Mouse (Mus musculus) limb, embryonic 15.5 days (tissue): Measurements from ENCODE around the gene Vegfa. TPM values are rescaled to one million over a fixed set of nuclear protein-coding genes. Genes with fewer than 3 reads are reported as not detected.
"Not testable (repeated sequence)": the region's sequence is repeated elsewhere in the genome, so short reads cannot be mapped to it uniquely, and the experiment has no call there.

Experiments
- ATAC-seq: fragments of 200-750 bp; cut with Nextera tagmentation; 2 replicates; pipeline ENCODE4 v1.8.0; 2017; ENCODE audit warnings: low read depth, moderate TSS enrichment; ENCODE audit not compliant: insufficient number of reproducible peaks, low FRiP score, low TSS enrichment
- H3K27ac ChIP-seq: fragments of 300-500 bp; sonication (generic); 2 replicates; pipeline ENCODE4 v1.5.1; 2015; ENCODE audit warnings: moderate library complexity, mild to moderate bottlenecking, inconsistent platforms
- H3K27me3 ChIP-seq: fragments of 300-500 bp; sonication (generic); 2 replicates; pipeline ENCODE4 v1.6.1; 2015; ENCODE audit warnings: inconsistent platforms
- H3K36me3 ChIP-seq: fragments of 300-500 bp; sonication (generic); 2 replicates; pipeline ENCODE4 v1.6.1; 2015; ENCODE audit warnings: inconsistent platforms
- H3K4me1 ChIP-seq: fragments of 300-500 bp; sonication (generic); 2 replicates; pipeline ENCODE4 v1.6.1; 2015; ENCODE audit warnings: inconsistent platforms
- H3K4me2 ChIP-seq: fragments of 300-500 bp; sonication (generic); 2 replicates; pipeline ENCODE4 v1.6.1; 2015; ENCODE audit warnings: mild to moderate bottlenecking, inconsistent platforms
- H3K4me3 ChIP-seq: fragments of 300-500 bp; sonication (generic); 2 replicates; pipeline ENCODE4 v1.5.1; 2015; ENCODE audit warnings: mild to moderate bottlenecking, inconsistent platforms
- H3K9ac ChIP-seq: fragments of 300-500 bp; sonication (generic); 2 replicates; pipeline ENCODE4 v1.6.1; 2015; ENCODE audit warnings: inconsistent platforms
- H3K9me3 ChIP-seq: fragments of 300-500 bp; sonication (generic); 2 replicates; pipeline ENCODE4 v1.6.1; 2016; ENCODE audit warnings: inconsistent platforms
- WGBS: fragments of 180-500 bp; shearing (Covaris S2); methylation state at CpG from one replicate; pipeline ENCODE4 v1.1.7; 2015; 5-methylcytosine and 5-hydroxymethylcytosine counted together
- polyA plus RNA-seq: library from polyadenylated mRNA; unstranded; fragments of >200 nt; fragmentation: Nextera tagmentation; extraction: Ambion mirVana; gene quantifications from 2 replicates; pipeline ENCODE4 v1.2.1, GENCODE M21; 2015

Vegfa gene
- polyA plus RNA-seq, 1 experiment from 2014 or later: 5.0 TPM

DNA sequence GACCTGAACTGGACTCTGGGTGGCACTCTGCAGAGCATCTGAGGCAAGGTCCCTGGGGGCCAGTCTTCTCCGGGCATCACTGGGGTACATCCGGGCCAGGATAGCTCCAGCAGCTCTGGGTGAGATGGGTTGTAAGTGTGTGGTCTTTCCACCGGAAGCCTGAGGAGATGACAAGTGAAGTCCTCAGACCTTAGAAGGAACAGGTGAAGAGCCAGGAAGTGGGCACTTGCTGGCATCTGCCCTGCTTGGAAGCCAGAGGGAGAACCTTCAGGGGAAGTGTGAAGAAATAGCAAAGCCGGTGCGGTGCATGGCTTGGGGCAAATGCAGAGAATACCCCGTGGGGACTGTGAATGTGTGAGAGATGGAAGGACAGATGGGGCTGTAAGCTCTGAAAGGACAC lies 21.7 kb downstream of the Vegfa start:
- 78% methylated on average over 6 of the region's 6 CpGs for WGBS
- Histone ChIP-seq H3K27ac (no peak overlapping the region), H3K4me3 (no peak overlapping the region), H3K4me1 (no peaks in the 10 kb centered on the region), H3K4me2 (no peak overlapping the region), H3K9me3 (no peaks in the 10 kb centered on the region), H3K36me3 (peaks cover 5% of the 10 kb centered on the region), H3K9ac (no peak overlapping the region), H3K27me3 (no peaks in the 10 kb centered on the region)
- ATAC-seq: no peak

DNA sequence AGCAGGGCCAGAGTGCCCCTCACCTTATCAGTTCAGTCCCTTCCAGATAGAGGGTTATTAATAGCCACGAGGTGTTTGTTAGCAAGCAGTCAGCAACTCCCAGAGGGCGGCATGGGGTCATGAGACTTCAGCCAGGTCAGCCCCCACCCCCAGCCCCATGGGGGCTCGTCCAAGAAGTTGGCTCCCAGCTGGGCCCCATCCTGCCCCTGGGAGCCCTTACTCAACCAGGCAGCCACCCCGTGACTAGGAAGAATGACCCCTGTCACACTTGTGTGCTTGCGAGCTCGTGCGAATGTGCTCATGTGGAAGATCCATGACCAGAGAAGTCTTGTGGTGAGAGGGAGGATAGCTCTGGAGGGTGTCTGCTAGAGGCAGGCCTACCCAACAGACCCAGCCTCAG lies 23.0 kb downstream of the Vegfa start:
- Histone ChIP-seq H3K4me2 (no peak overlapping the region), H3K4me3 (no peak overlapping the region), H3K27ac (no peak overlapping the region), H3K9me3 (no peaks in the 10 kb centered on the region), H3K9ac (no peak overlapping the region), H3K4me1 (no peaks in the 10 kb centered on the region), H3K27me3 (no peaks in the 10 kb centered on the region), H3K36me3 (no peaks in the 10 kb centered on the region)
- ATAC-seq: no peak
- WGBS: 53% methylated on average over 7 of the region's 7 CpGs

DNA sequence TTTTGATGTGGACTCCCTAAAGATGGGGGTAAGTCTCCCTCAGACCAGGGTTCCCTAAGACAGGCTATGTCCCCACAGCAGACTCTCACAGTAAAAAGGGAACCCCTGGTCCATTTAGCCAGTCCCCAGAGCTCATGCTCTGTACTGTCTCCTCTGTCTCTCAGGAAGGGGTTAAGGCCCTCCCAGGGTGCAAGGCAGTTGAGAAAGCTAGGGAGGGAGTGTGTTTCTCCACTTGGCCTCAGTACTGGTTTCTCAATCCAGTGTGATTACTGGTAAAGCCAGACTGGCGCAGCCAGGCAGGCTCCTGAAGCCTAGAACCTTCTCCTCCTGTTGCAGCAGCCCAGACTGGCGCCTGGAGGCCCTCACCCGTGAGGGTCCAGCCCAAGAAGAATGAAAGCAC lies 26.7 kb downstream of the Vegfa start:
- no peaks in the 10 kb centered on the region for H3K36me3 ChIP-seq
- no peaks in the 10 kb centered on the region for H3K4me1 ChIP-seq
- ATAC-seq: no peak
- 66% methylated on average over 3 of the region's 3 CpGs for WGBS
- H3K4me2 ChIP-seq: no peak overlapping the region
- H3K27me3 ChIP-seq: no peaks in the 10 kb centered on the region
- no peak overlapping the region for H3K27ac ChIP-seq
- no peak overlapping the region for H3K9ac ChIP-seq
- H3K9me3 ChIP-seq: no peaks in the 10 kb centered on the region
- H3K4me3 ChIP-seq: no peak overlapping the region

DNA sequence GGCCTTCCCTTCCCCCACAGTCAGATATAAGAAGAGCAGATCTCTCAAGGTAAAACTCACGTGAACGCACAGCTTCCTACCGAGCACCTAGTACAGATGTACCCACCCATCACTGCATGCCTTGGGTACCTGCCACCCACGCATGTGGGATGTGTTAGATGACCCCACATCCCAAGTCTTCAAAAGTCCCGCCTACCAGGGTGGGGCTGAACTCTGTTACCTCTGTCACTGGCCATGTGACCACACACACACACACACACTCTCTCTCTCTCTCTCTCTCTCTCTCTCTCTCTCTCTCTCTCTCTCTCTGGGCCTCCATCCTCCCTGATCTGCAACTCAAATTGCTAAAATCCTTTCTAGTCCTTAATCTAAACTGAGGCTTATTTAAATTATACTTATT lies 27.7 kb downstream of the Vegfa start:
- no peaks in the 10 kb centered on the region for H3K36me3 ChIP-seq
- H3K4me2 ChIP-seq: no peak overlapping the region
- H3K4me3 ChIP-seq: no peak overlapping the region
- no peaks in the 10 kb centered on the region for H3K9me3 ChIP-seq
- WGBS: 66% methylated on average over 5 of the region's 5 CpGs
- no peaks in the 10 kb centered on the region for H3K27me3 ChIP-seq
- no peak overlapping the region for H3K9ac ChIP-seq
- ATAC-seq: no peak
- no peak overlapping the region for H3K27ac ChIP-seq
- H3K4me1 ChIP-seq: no peaks in the 10 kb centered on the region

DNA sequence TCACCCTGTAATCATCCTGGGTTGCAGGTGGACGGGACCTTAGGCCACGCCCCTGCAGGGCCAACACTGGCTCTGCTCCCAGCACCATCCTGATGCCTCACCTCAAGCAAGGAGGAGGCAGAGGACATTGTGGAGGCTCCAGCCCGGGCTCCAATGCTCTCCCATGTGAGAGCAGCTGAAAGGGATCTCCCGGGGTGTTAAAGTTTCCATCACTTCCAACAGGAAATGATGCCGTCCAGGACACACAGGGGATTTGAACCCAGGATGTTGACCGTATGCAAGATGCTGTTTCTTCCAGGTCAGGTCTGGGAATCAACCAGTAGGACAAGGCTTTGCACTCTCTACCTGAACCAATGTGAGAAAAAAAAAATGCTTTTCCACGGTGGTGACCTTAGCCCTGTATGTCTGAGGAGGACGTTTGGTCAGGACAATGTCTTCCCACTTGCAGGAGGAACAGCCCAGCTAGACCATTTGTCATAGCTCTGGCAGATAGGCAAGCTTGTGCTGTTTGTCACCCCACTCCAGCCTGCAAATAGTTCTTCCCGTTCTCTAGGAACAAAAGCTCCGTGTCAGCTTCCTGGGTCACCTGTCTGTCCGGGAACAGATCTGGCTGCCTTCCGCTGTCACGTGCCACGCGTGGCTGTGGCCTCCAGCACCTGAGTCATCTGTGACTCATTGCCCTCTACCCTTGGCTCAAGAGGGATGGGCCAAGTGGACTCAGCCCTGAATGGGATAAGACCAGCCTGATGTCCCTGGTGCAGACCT lies 28.3 kb downstream of the Vegfa start:
- H3K27ac ChIP-seq: no peak overlapping the region
- no peak overlapping the region for H3K9ac ChIP-seq
- no peaks in the 10 kb centered on the region for H3K36me3 ChIP-seq
- no peak overlapping the region for H3K4me2 ChIP-seq
- no peaks in the 10 kb centered on the region for H3K27me3 ChIP-seq
- no peak for ATAC-seq
- no peaks in the 10 kb centered on the region for H3K9me3 ChIP-seq
- WGBS: 68% methylated on average over 15 of the region's 15 CpGs
- no peak overlapping the region for H3K4me3 ChIP-seq
- no peaks in the 10 kb centered on the region for H3K4me1 ChIP-seq

DNA sequence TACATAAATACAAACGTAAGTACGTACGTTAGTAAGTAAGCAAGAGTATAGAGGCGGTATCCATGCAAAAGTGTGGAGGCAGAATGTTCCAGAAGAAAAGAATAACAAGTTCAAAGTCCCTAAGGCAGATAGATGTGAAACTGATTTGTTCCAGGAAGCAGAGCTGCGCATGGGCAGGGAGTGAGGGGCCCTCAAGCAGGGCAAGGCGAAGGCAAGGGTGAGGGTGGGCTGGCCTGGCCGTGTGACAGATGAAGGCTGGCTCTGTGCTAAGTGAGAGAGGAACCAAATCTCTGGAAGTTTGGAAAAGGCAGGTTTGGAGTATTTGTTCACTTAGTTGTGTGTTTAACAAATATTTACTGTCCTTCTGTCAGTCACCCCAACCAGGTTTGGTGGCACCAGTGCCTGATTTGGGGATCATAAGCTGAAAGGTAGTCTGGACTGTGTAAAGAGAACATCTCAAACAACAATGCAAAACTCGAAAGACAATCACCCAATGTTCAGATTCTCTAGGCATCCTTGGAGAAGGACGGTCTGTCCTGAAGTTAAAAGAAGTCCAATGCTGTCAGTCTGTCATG lies 32.7 kb downstream of the Vegfa start:
- H3K27me3 ChIP-seq: no peaks in the 10 kb centered on the region
- no peaks in the 10 kb centered on the region for H3K9me3 ChIP-seq
- H3K9ac ChIP-seq: no peak overlapping the region
- WGBS: 74% methylated on average over 9 of the region's 9 CpGs
- H3K36me3 ChIP-seq: no peaks in the 10 kb centered on the region
- H3K4me1 ChIP-seq: no peaks in the 10 kb centered on the region
- no peak overlapping the region for H3K27ac ChIP-seq
- no peak overlapping the region for H3K4me2 ChIP-seq
- ATAC-seq: no peak
- no peak overlapping the region for H3K4me3 ChIP-seq

DNA sequence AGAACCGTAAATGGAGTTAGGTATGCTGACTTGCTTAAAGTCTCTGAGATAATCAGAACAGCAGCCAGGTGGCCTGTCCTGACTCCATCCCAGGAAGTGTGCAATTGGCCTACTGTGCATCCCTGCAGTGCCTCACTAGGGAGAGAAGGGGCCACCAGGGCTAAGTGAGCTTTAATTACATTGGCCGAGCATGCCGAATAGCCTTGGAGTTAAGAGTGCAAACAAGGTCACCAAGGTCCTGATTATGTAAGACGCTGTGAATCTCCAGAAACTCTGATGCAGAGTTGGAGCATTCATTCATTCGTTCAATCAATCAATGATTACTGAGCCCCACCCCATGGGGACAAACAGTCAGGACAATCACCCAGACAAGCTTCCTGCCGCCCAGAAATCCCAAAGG lies 33.8 kb downstream of the Vegfa start:
- Histone ChIP-seq H3K4me1 (no peaks in the 10 kb centered on the region), H3K4me2 (no peak overlapping the region), H3K9me3 (no peaks in the 10 kb centered on the region), H3K4me3 (no peak overlapping the region), H3K27me3 (no peaks in the 10 kb centered on the region), H3K27ac (no peak overlapping the region), H3K9ac (no peak overlapping the region), H3K36me3 (no peaks in the 10 kb centered on the region)
- whole genome bisulfite sequencing: 35% methylated on average over 6 of the region's 6 CpGs
- ATAC-seq: no peak

DNA sequence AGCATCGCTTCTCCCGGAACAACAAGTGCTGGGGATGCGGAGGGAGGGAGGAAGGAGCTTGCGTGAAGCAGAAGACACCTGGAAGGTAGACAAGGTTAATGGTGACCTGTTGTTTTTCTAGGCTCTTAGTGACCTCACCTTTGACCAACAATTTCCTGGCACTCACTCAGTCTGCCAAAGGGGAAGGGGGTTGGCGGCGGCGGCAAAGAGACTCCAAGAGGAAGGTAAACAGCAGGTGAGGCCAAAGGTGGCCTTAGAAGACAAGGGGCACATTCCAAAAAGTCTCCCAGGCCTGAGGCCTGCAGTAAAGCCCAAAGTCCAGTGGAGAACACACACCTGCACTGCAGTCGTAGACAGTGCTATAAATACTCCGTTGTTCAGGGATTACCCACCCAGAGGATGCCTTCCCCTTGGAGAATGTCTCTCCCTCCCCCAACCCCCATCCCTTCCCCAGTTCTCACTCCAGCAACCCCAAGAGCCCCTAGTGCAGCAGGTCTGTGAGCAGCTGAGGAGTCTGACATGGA lies 35.2 kb downstream of the Vegfa start:
- H3K27me3 ChIP-seq: no peaks in the 10 kb centered on the region
- H3K36me3 ChIP-seq: no peaks in the 10 kb centered on the region
- 83% methylated on average over 9 of the region's 9 CpGs for WGBS
- H3K9me3 ChIP-seq: no peaks in the 10 kb centered on the region
- H3K9ac ChIP-seq: no peak overlapping the region
- no peak overlapping the region for H3K4me3 ChIP-seq
- ATAC-seq: no peak
- H3K4me1 ChIP-seq: no peaks in the 10 kb centered on the region
- no peak overlapping the region for H3K4me2 ChIP-seq
- no peak overlapping the region for H3K27ac ChIP-seq

DNA sequence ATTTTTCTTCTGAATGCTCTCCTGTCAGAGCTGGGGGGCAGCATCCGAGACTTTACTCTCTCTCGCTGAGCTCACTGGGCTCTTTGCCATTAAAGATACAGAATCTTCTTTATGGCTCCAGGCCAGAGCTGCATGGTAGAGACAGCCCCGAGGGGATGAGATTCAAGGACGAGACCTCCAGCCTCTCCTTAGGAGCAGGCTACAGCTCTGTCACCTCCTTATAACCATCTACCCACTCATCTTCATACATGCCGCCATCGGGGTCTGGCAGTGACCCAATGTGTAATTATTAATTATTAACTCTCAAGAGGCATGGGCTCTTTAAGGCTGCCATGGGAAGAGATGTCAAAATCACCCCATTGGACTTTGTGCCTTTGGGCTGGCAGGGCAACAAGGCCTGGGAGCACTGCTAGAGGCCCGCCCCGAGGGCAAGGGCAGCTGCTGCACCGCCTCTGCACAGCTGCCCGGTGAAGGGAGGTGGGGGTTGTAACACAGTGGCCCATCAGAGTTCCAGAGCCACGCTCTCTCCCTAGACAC lies 37.8 kb downstream of the Vegfa start:
- 66% methylated on average over 11 of the region's 11 CpGs for WGBS

DNA sequence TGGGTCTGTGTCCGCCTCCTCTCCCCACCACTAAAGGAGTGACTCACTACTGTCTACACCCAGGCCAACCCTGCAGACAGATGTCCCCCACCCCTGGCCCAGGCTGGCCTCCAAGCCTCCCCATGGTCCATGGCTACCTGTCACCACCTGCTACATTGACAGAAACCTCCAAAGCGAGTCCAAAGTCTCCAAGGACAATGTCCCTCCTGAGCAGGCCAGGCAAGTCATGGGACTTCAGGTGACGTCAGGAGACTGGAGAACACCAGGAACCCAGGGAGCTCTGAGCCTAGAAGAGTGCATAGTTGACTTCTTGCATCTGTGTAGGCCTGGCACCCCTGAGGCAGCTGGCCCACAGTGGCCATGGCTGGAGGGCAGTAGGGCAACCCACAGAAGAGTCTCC lies 45.3 kb downstream of the Vegfa start:
- Histone ChIP-seq H3K4me2 (no peak overlapping the region), H3K27ac (no peak overlapping the region)
- WGBS: 89% methylated on average over 3 of the region's 3 CpGs

More for the DNA sequence above, 37.8 kb downstream of the Vegfa start:
- H3K9me3 ChIP-seq: no peaks in the 10 kb centered on the region
- no peak overlapping the region for H3K9ac ChIP-seq
- no peaks in the 10 kb centered on the region for H3K27me3 ChIP-seq
- no peaks in the 10 kb centered on the region for H3K36me3 ChIP-seq
- no peak for ATAC-seq
- H3K4me2 ChIP-seq: no peak overlapping the region
- no peak overlapping the region for H3K27ac ChIP-seq
- no peak overlapping the region for H3K4me3 ChIP-seq
- no peaks in the 10 kb centered on the region for H3K4me1 ChIP-seq

DNA sequence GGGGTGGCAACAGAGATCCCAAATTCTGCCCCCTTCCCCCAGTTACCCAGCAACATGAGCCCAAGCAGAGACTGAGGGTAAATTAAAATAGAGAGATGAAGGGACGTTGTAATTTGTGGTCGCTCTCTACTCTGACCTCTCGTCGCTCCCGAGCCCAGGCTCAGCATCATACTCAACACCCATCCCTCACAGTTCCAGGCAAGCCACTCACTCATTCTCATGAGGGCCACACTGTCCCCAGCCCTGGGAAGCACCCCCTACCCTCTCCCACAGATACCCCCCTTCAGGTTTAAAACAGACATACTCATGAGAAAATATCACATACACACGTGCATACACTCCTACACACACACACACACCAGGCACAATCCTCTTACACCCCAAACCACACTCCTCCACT lies 45.8 kb downstream of the Vegfa start:
- ATAC-seq: no peak
- 78% methylated on average over 6 of the region's 6 CpGs for WGBS
- Histone ChIP-seq H3K4me1 (no peaks in the 10 kb centered on the region), H3K27ac (no peak overlapping the region), H3K36me3 (no peaks in the 10 kb centered on the region), H3K27me3 (no peaks in the 10 kb centered on the region), H3K4me3 (no peak overlapping the region), H3K9ac (no peak overlapping the region), H3K9me3 (no peaks in the 10 kb centered on the region), H3K4me2 (no peak overlapping the region)

More for the DNA sequence above, 45.3 kb downstream of the Vegfa start:
- no peak for ATAC-seq
- H3K27me3 ChIP-seq: no peaks in the 10 kb centered on the region
- H3K9ac ChIP-seq: no peak overlapping the region
- H3K4me3 ChIP-seq: no peak overlapping the region
- no peaks in the 10 kb centered on the region for H3K4me1 ChIP-seq
- no peaks in the 10 kb centered on the region for H3K36me3 ChIP-seq
- no peaks in the 10 kb centered on the region for H3K9me3 ChIP-seq

DNA sequence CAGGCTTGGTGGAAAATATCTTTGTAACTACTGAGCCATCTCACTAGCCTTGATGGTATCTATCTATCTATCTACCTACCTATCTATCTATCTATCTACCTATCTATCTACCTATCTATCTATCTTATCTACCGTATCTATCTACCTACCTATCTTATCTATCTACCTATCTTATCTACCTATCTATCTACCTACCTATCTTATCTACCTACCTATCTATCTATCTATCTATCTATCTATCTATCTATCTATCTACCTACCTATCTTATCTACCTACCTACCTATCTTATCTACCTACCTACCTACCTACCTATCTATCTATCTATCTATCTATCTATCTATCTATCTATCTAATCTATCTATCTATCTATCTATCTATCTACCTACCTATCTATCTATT lies 49.0 kb downstream of the Vegfa start:
- H3K4me2 ChIP-seq, H3K27me3 ChIP-seq, H3K4me1 ChIP-seq, H3K9me3 ChIP-seq, H3K36me3 ChIP-seq, H3K27ac ChIP-seq, ATAC-seq, H3K4me3 ChIP-seq, H3K9ac ChIP-seq: not testable (repeated sequence)
- 90% methylated on average over 1 of the region's 1 CpGs for WGBS
